Mouse (Mus musculus) embryonic facial prominence, embryonic 11.5 days (tissue): ENCODE data around the gene Taar7a. TPM values are rescaled to one million over a fixed set of nuclear protein-coding genes. Genes with fewer than 3 reads are reported as not detected.

Experiments
- ATAC-seq: fragments of 200-750 bp; cut with Nextera tagmentation; replicated peaks from 2 replicates; pipeline ENCODE4 v1.8.0; 2017; ENCODE audit warnings: low read depth; ENCODE audit not compliant: insufficient number of reproducible peaks, low FRiP score, low TSS enrichment
- DNase-seq: peaks from one replicate; pipeline ENCODE4 v3.0.0-alpha.2; 2015; ENCODE audit warnings: low spot score
- H3K27ac ChIP-seq: fragments of 300-500 bp; sonication (generic); replicated peaks from 2 replicates; pipeline ENCODE4 v1.5.1; 2014; ENCODE audit warnings: mild to moderate bottlenecking, low read depth, low read length, control low read depth
- H3K27me3 ChIP-seq: fragments of 300-500 bp; sonication (generic); 2 replicates; pipeline ENCODE4 v1.6.1; 2014; ENCODE audit warnings: mild to moderate bottlenecking, low read length, moderate library complexity, mixed read lengths; ENCODE audit not compliant: control insufficient read depth, insufficient read depth
- H3K36me3 ChIP-seq: fragments of 300-500 bp; sonication (generic); replicated peaks from 2 replicates; pipeline ENCODE4 v1.6.1; 2014; ENCODE audit warnings: low read depth, mild to moderate bottlenecking, low read length, moderate library complexity, mixed read lengths; ENCODE audit not compliant: control insufficient read depth, insufficient read depth
- H3K4me1 ChIP-seq: fragments of 300-500 bp; sonication (generic); 2 replicates; pipeline ENCODE4 v1.6.1; 2014; ENCODE audit warnings: low read length, mixed read lengths; ENCODE audit not compliant: control insufficient read depth, insufficient read depth
- H3K4me2 ChIP-seq: fragments of 300-500 bp; sonication (generic); 2 replicates; pipeline ENCODE4 v1.6.1; 2014; ENCODE audit warnings: low read depth, mild to moderate bottlenecking, control low read depth, low read length, moderate library complexity
- H3K4me3 ChIP-seq: fragments of 300-500 bp; sonication (generic); 2 replicates; pipeline ENCODE4 v1.5.1; 2014; ENCODE audit warnings: low read depth, low read length, control low read depth
- H3K9ac ChIP-seq: fragments of 300-500 bp; sonication (generic); replicated peaks from 2 replicates; pipeline ENCODE4 v1.6.1; 2014; ENCODE audit warnings: mild to moderate bottlenecking, control low read depth, low read length
- H3K9me3 ChIP-seq: fragments of 300-500 bp; sonication (generic); replicated peaks from 2 replicates; pipeline ENCODE4 v1.6.1; 2016; ENCODE audit warnings: mild to moderate bottlenecking, low read length, inconsistent platforms, mixed read lengths; ENCODE audit not compliant: control insufficient read depth
- WGBS: fragments of 180-500 bp; shearing (Covaris S2); extraction: QIAGEN DNeasy Blood & Tissue Kit; methylation state at CpG from one replicate; pipeline ENCODE4 v1.1.7; 2014; 5-methylcytosine and 5-hydroxymethylcytosine counted together
- polyA plus RNA-seq: library from polyadenylated mRNA; unstranded; fragments of >200 nt; fragmentation: Nextera tagmentation; extraction: Ambion mirVana; gene quantifications from 2 replicates; pipeline ENCODE4 v1.2.1, GENCODE M21; 2014

Gene Taar7a
- polyA plus RNA-seq, 1 experiment from 2014 or later: not detected

- Histone ChIP-seq H3K9ac (no peak overlapping the region), H3K27ac (no peak overlapping the region), H3K36me3 (no peaks in the 10 kb centered on the region), H3K27me3 (no peaks in the 10 kb centered on the region), H3K4me1 (no peaks in the 10 kb centered on the region), H3K9me3 (no peaks in the 10 kb centered on the region), H3K4me3 (no peak overlapping the region), H3K4me2 (no peak overlapping the region)
- ATAC-seq: no peak
- 78% methylated on average over 3 of the region's 3 CpGs for WGBS
- no peak for DNase-seq
Measured at GRCm38 (mm10) chr10:23963444-23963843, 29.8 kb downstream of the Taar7a start.

GRCm38 (mm10) chr10:23960444-23960915 lies 32.8 kb downstream of the Taar7a start, which contains the start of gene Taar4:
TSS of gene Taar4 (plus strand) at chr10:23960494.
- Histone ChIP-seq H3K4me2 (no peak within 1 kb of the TSS), H3K9ac (no peak within 1 kb of the TSS)

GRCm38 (mm10) chr10:23959071-23959470 lies 34.2 kb downstream of the Taar7a start:
- H3K4me2 ChIP-seq: no peak overlapping the region
- no peaks in the 10 kb centered on the region for H3K4me1 ChIP-seq
- ATAC-seq: no peak
- 65% methylated on average over 3 of the region's 3 CpGs for WGBS
- H3K27me3 ChIP-seq: no peaks in the 10 kb centered on the region
- H3K9ac ChIP-seq: no peak overlapping the region
- no peaks in the 10 kb centered on the region for H3K9me3 ChIP-seq
- no peaks in the 10 kb centered on the region for H3K36me3 ChIP-seq
- DNase-seq: no peak
- no peak overlapping the region for H3K4me3 ChIP-seq
- no peak overlapping the region for H3K27ac ChIP-seq

More at GRCm38 (mm10) chr10:23960444-23960915, 32.8 kb downstream of the Taar7a start, which contains the start of gene Taar4:
- no peaks in the 10 kb centered on the region for H3K4me1 ChIP-seq
- no peaks in the 10 kb centered on the region for H3K36me3 ChIP-seq
- 94% methylated on average over 13 of the region's 13 CpGs for WGBS
- no peaks in the 10 kb centered on the region for H3K27me3 ChIP-seq
- DNase-seq (no peak), ATAC-seq (no peak)
- no peaks in the 10 kb centered on the region for H3K9me3 ChIP-seq
- H3K27ac ChIP-seq: no peak within 1 kb of the TSS
- no peak within 1 kb of the TSS for H3K4me3 ChIP-seq

- Histone ChIP-seq H3K36me3 (no peaks in the 10 kb centered on the region), H3K4me3 (no peak overlapping the region), H3K27me3 (no peaks in the 10 kb centered on the region), H3K4me2 (no peak overlapping the region), H3K4me1 (no peaks in the 10 kb centered on the region), H3K9me3 (no peaks in the 10 kb centered on the region), H3K27ac (no peak overlapping the region), H3K9ac (no peak overlapping the region)
- DNase-seq (no peak), ATAC-seq (no peak)
- 79% methylated on average over 6 of the region's 6 CpGs for WGBS
Measured at GRCm38 (mm10) chr10:23951714-23952113, 41.6 kb downstream of the Taar7a start.

GRCm38 (mm10) chr10:23949508-23950005 lies 43.7 kb downstream of the Taar7a start, which contains the start of gene Taar3:
TSS of gene Taar3 (plus strand) at chr10:23949558.
- H3K4me1 ChIP-seq: no peaks in the 10 kb centered on the region
- no peak within 1 kb of the TSS for H3K4me3 ChIP-seq
- no peak within 1 kb of the TSS for H3K4me2 ChIP-seq
- H3K36me3 ChIP-seq: no peaks in the 10 kb centered on the region
- ATAC-seq (no peak), DNase-seq (no peak)
- WGBS: 85% methylated on average over 16 of the region's 16 CpGs
- H3K9me3 ChIP-seq: no peaks in the 10 kb centered on the region
- no peak within 1 kb of the TSS for H3K27ac ChIP-seq
- no peaks in the 10 kb centered on the region for H3K27me3 ChIP-seq
- H3K9ac ChIP-seq: no peak within 1 kb of the TSS

- ATAC-seq: no peak
- WGBS: 77% methylated on average over 7 of the region's 7 CpGs
- no peaks in the 10 kb centered on the region for H3K27me3 ChIP-seq
Measured at GRCm38 (mm10) chr10:23948026-23948425, 45.3 kb downstream of the Taar7a start.

GRCm38 (mm10) chr10:23942465-23942864 lies 50.8 kb downstream of the Taar7a start:
- no peak overlapping the region for H3K9ac ChIP-seq
- DNase-seq: peak; percentile 10

More at GRCm38 (mm10) chr10:23948026-23948425, 45.3 kb downstream of the Taar7a start:
- DNase-seq: no peak
- Histone ChIP-seq H3K4me2 (no peak overlapping the region), H3K4me1 (no peaks in the 10 kb centered on the region), H3K27ac (no peak overlapping the region), H3K9me3 (no peaks in the 10 kb centered on the region), H3K36me3 (no peaks in the 10 kb centered on the region), H3K9ac (no peak overlapping the region), H3K4me3 (no peak overlapping the region)

More at GRCm38 (mm10) chr10:23942465-23942864, 50.8 kb downstream of the Taar7a start:
- Histone ChIP-seq H3K4me3 (no peak overlapping the region), H3K4me1 (no peaks in the 10 kb centered on the region), H3K36me3 (no peaks in the 10 kb centered on the region), H3K9me3 (no peaks in the 10 kb centered on the region), H3K27ac (no peak overlapping the region), H3K27me3 (no peaks in the 10 kb centered on the region), H3K4me2 (no peak overlapping the region)
- 78% methylated on average over 5 of the region's 5 CpGs for WGBS
- ATAC-seq: no peak
